Comparison of ENCODE assay signal across 12 mouse cellular contexts in genomic region chr12:92152043-92152921, GRCm38 (mm10).
DNase-seq lines count a peak whose midpoint lies in the region.
"Had no signal": no experiment of that assay in that cellular context is flagged by ENCODE, and none has a peak within 500 bp of the region (broad histone marks: within the 10 kb centered on the region; RNA-seq: fewer than 3 reads in every experiment).

No protein-coding gene starts in this region.

- peak; percentile 3 for DNase-seq in adrenal gland, adult 8-10 months
- DNase-seq in adrenal gland, postnatal 4 days (ENCODE audit: low spot score in 2 of 2): no peak
- DNase-seq in layer of hippocampus, adult 11-12 months (ENCODE audit: low spot score): peak; percentile 6
- DNase-seq in layer of hippocampus, postnatal 10 days (ENCODE audit: low spot score in 2 of 2): no peak
- DNase-seq in adrenal gland, postnatal 25 days: peak; percentile 3
- DNase-seq in layer of hippocampus, adult 9-10 months (ENCODE audit: low spot score): peak; percentile 5
- DNase-seq in T-cell, adult 2 months (ENCODE audit: low spot score): no peak
- no peak for DNase-seq in lung, postnatal 10 days
- DNase-seq: gastrocnemius, postnatal 10 days; lung, embryonic 14.5 days; spleen, adult 18-20 months; thymus, adult 18-20 months had no signal

Comparison
In these comparisons a context has a peak if more than half of its experiments do, and no peak if none do; other contexts are left out.
1. DNase-seq: peak in adrenal gland, adult 8-10 months (single experiment), layer of hippocampus, adult 11-12 months (single experiment), adrenal gland, postnatal 25 days (single experiment) and layer of hippocampus, adult 9-10 months (single experiment); none in adrenal gland, postnatal 4 days (0 of 2), layer of hippocampus, postnatal 10 days (0 of 2), T-cell, adult 2 months (single experiment) and lung, postnatal 10 days (single experiment).